Comparison of ENCODE assay signal across 8 mouse cellular contexts in genomic region chr2:34784085-34784484, GRCm38 (mm10). TPM values are rescaled to one million over a fixed set of nuclear protein-coding genes. Genes with fewer than 3 reads are reported as not detected.
A peak's percentile ranks its signal among the peaks of the same experiment; 100 is the strongest.
DNase-seq lines count a peak whose midpoint lies in the region; ATAC-seq and TF ChIP-seq lines count a peak whose summit lies in the region.

No protein-coding gene starts in this region.

- no peak overlapping the region for H3K4me3 ChIP-seq in kidney, embryonic 15.5 days (replicated peaks)
- no peak overlapping the region for H3K4me3 ChIP-seq in ES-Bruce4 (ENCODE audit: low read depth, low read length)
- H3K4me3 ChIP-seq in lung, embryonic 14.5 days (ENCODE audit: low read depth, low read length): no peak overlapping the region
- no peak overlapping the region for H3K4me3 ChIP-seq in stomach, postnatal 0 days (ENCODE audit: low read depth, low read length)

- peak; percentile 33 for DNase-seq in kidney, adult 11 months
- DNase-seq in brain, adult 2 months (ENCODE audit: low read depth, low spot score): peak; percentile 51
- DNase-seq in heart, postnatal 14 days: peak; percentile 41 to 57
- peak; percentile 71 for DNase-seq in lung, embryonic 14.5 days
- peak; percentile 61 for DNase-seq in stomach, postnatal 0 days (ENCODE audit: low spot score)
- no peak for DNase-seq in layer of hippocampus, adult 9-11 months

- H3K9me3 ChIP-seq in kidney, embryonic 15.5 days (replicated peaks): no peaks in the 10 kb centered on the region
- H3K9me3 ChIP-seq in ES-Bruce4 (replicated peaks; ENCODE audit: control insufficient read depth, insufficient read depth, low read length, poor library complexity, severe bottlenecking): no peaks in the 10 kb centered on the region
- no peaks in the 10 kb centered on the region for H3K9me3 ChIP-seq in lung, embryonic 14.5 days (ENCODE audit: low read depth, low read length)
- H3K9me3 ChIP-seq in stomach, postnatal 0 days (ENCODE audit: control insufficient read depth, low read length): no peaks in the 10 kb centered on the region

- no peak overlapping the region for H3K9ac ChIP-seq in kidney, embryonic 15.5 days
- H3K9ac ChIP-seq in ES-Bruce4 (ENCODE audit: low read depth, poor library complexity, severe bottlenecking): no peak overlapping the region
- no peak overlapping the region for H3K9ac ChIP-seq in lung, embryonic 14.5 days
- no peak overlapping the region for H3K9ac ChIP-seq in stomach, postnatal 0 days (ENCODE audit: low read length)

- H3K4me1 ChIP-seq in kidney, embryonic 15.5 days: no peaks in the 10 kb centered on the region
- H3K4me1 ChIP-seq in ES-Bruce4 (ENCODE audit: control insufficient read depth, insufficient read depth, low read length): no peaks in the 10 kb centered on the region
- H3K4me1 ChIP-seq in lung, embryonic 14.5 days (ENCODE audit: insufficient read depth): no peaks in the 10 kb centered on the region
- H3K4me1 ChIP-seq in stomach, postnatal 0 days (replicated peaks; ENCODE audit: control insufficient read depth, insufficient read depth): no peaks in the 10 kb centered on the region

- intact Hi-C loops in heart, postnatal 14 days (cut with DNase I): loop anchor here (2.0 to 10.0 kb wide), 4 partner anchors 68 to 321 kb away; partner anchors contain the start of genes AI182371 and Cntrl

- WGBS in kidney, embryonic 15.5 days: 87% methylated on average over 2 of the region's 2 CpGs
- WGBS in lung, embryonic 14.5 days: 81% methylated on average over 2 of the region's 2 CpGs
- WGBS in stomach, postnatal 0 days: 75% methylated on average over 2 of the region's 2 CpGs

- H3K27me3 ChIP-seq in kidney, embryonic 15.5 days: no peaks in the 10 kb centered on the region
- no peaks in the 10 kb centered on the region for H3K27me3 ChIP-seq in ES-Bruce4 (ENCODE audit: control insufficient read depth, insufficient read depth, low read length, poor library complexity, severe bottlenecking)
- no peaks in the 10 kb centered on the region for H3K27me3 ChIP-seq in lung, embryonic 14.5 days (ENCODE audit: insufficient read depth, low read length)
- no peaks in the 10 kb centered on the region for H3K27me3 ChIP-seq in stomach, postnatal 0 days (ENCODE audit: control insufficient read depth, insufficient read depth, low read length)

- TF ChIP-seq EP300 in ES-Bruce4 (IDR thresholded peaks at IDR 0.05; ENCODE audit: insufficient read depth, low read depth, low read length): no peak
- no peak for TF ChIP-seq EP300 in stomach, postnatal 0 days (optimal IDR thresholded peaks at IDR 0.05)

- no peak for ATAC-seq in kidney, embryonic 15.5 days (replicated peaks; ENCODE audit: low FRiP score)
- ATAC-seq in lung, embryonic 14.5 days (ENCODE audit: insufficient read depth): no peak
- no peak for ATAC-seq in stomach, postnatal 0 days (ENCODE audit: low FRiP score, low TSS enrichment)

- no peak for TF ChIP-seq POLR2A in ES-Bruce4 (IDR thresholded peaks at IDR 0.05; ENCODE audit: insufficient read depth, low read length)

- H3K36me3 ChIP-seq in kidney, embryonic 15.5 days: peaks cover 79% of the 10 kb centered on the region
- peaks cover 18% of the 10 kb centered on the region for H3K36me3 ChIP-seq in ES-Bruce4 (ENCODE audit: control insufficient read depth, insufficient read depth, low read length, poor library complexity, severe bottlenecking)
- H3K36me3 ChIP-seq in lung, embryonic 14.5 days (ENCODE audit: insufficient read depth): peaks cover 70% of the 10 kb centered on the region
- H3K36me3 ChIP-seq in stomach, postnatal 0 days (ENCODE audit: control insufficient read depth, insufficient read depth, low read length): peaks cover 8% of the 10 kb centered on the region; the same call in 1 of the 2 replicates

- no peak overlapping the region for H3K4me2 ChIP-seq in kidney, embryonic 15.5 days
- no peak overlapping the region for H3K4me2 ChIP-seq in lung, embryonic 14.5 days
- H3K4me2 ChIP-seq in stomach, postnatal 0 days (replicated peaks; ENCODE audit: low read depth): no peak overlapping the region

- peak; percentile 87 for TF ChIP-seq CTCF in ES-Bruce4 (IDR thresholded peaks at IDR 0.05; ENCODE audit: low read depth, low read length)
- TF ChIP-seq CTCF in lung, embryonic 14.5 days (IDR thresholded peaks at IDR 0.05; ENCODE audit: low read depth): peak; percentile 85
- TF ChIP-seq CTCF in stomach, postnatal 0 days (IDR thresholded peaks at IDR 0.05; ENCODE audit: low read depth): peak; percentile 89

- no peak overlapping the region for H3K27ac ChIP-seq in kidney, embryonic 15.5 days
- H3K27ac ChIP-seq in ES-Bruce4 (ENCODE audit: insufficient read depth, low read length): no peak overlapping the region
- no peak overlapping the region; the same call in 1 of the 2 replicates for H3K27ac ChIP-seq in lung, embryonic 14.5 days (ENCODE audit: low read depth)
- H3K27ac ChIP-seq in stomach, postnatal 0 days (replicated peaks): no peak overlapping the region

RNA-seq across cellular contexts. Expression of gene Hspa5, which starts 12.3 kb away (rescaled TPM):
- 989 and 1,038 TPM in 2 replicates for polyA plus RNA-seq in kidney, embryonic 15.5 days (2015; fragmentation: Nextera tagmentation; extraction: Ambion mirVana)
- polyA plus RNA-seq in ES-Bruce4 (2011; ENCODE audit: insufficient read depth, insufficient read length, low read depth, missing spikeins): 504 and 519 TPM in 2 replicates
- 100 to 1,000 TPM; 383 to 477 TPM for total RNA-seq in heart, postnatal 14 days (2021)
- polyA plus RNA-seq in lung, embryonic 14.5 days (2014; fragmentation: Nextera tagmentation; extraction: Ambion mirVana): 981 and 1,088 TPM in 2 replicates
- 767 and 830 TPM in 2 replicates for polyA plus RNA-seq in stomach, postnatal 0 days (2015; fragmentation: Nextera tagmentation; extraction: Ambion mirVana)

RNA-seq across cellular contexts. Expression of gene Rabepk, which starts 15.6 kb away (rescaled TPM):
- 36.3 and 42.8 TPM in 2 replicates for polyA plus RNA-seq in kidney, embryonic 15.5 days (2015; fragmentation: Nextera tagmentation; extraction: Ambion mirVana)
- polyA plus RNA-seq in ES-Bruce4 (2011; ENCODE audit: insufficient read depth, insufficient read length, low read depth, missing spikeins): 32.9 TPM in 2 replicates
- total RNA-seq in heart, postnatal 14 days (2021): 10 to 100 TPM in 1 of 2 experiments, 1 to 10 TPM in 1; 9.3 to 13.1 TPM
- polyA plus RNA-seq in lung, embryonic 14.5 days (2014; fragmentation: Nextera tagmentation; extraction: Ambion mirVana): 39.6 and 45.0 TPM in 2 replicates
- polyA plus RNA-seq in stomach, postnatal 0 days (2015; fragmentation: Nextera tagmentation; extraction: Ambion mirVana): 23.5 and 24.6 TPM in 2 replicates

RNA-seq across cellular contexts. Expression of gene Gapvd1, which starts 29.1 kb away (rescaled TPM):
- 81.3 and 84.6 TPM in 2 replicates for polyA plus RNA-seq in kidney, embryonic 15.5 days (2015; fragmentation: Nextera tagmentation; extraction: Ambion mirVana)
- polyA plus RNA-seq in ES-Bruce4 (2011; ENCODE audit: insufficient read depth, insufficient read length, low read depth, missing spikeins): 86.3 and 92.7 TPM in 2 replicates
- 10 to 100 TPM; 43.8 to 45.4 TPM for total RNA-seq in heart, postnatal 14 days (2021)
- polyA plus RNA-seq in lung, embryonic 14.5 days (2014; fragmentation: Nextera tagmentation; extraction: Ambion mirVana): 84.4 and 91.7 TPM in 2 replicates
- polyA plus RNA-seq in stomach, postnatal 0 days (2015; fragmentation: Nextera tagmentation; extraction: Ambion mirVana): 40.9 and 41.3 TPM in 2 replicates

RNA-seq across cellular contexts. Expression of gene Fbxw2, which starts 42.0 kb away (rescaled TPM):
- 79.3 and 82.0 TPM in 2 replicates for polyA plus RNA-seq in kidney, embryonic 15.5 days (2015; fragmentation: Nextera tagmentation; extraction: Ambion mirVana)
- polyA plus RNA-seq in ES-Bruce4 (2011; ENCODE audit: insufficient read depth, insufficient read length, low read depth, missing spikeins): 74.5 and 82.0 TPM in 2 replicates
- 10 to 100 TPM; 60.1 to 61.1 TPM for total RNA-seq in heart, postnatal 14 days (2021)
- polyA plus RNA-seq in lung, embryonic 14.5 days (2014; fragmentation: Nextera tagmentation; extraction: Ambion mirVana): 73.8 and 77.5 TPM in 2 replicates
- polyA plus RNA-seq in stomach, postnatal 0 days (2015; fragmentation: Nextera tagmentation; extraction: Ambion mirVana): 54.2 and 56.3 TPM in 2 replicates

RNA-seq across cellular contexts. Expression of gene Gm34653, which starts 48.7 kb away (rescaled TPM):
- polyA plus RNA-seq in kidney, embryonic 15.5 days (2015; fragmentation: Nextera tagmentation; extraction: Ambion mirVana): 0.16 TPM in 1 of 2 replicates, not detected in the other
- polyA plus RNA-seq in ES-Bruce4 (2011; ENCODE audit: insufficient read depth, insufficient read length, low read depth, missing spikeins): 4.6 and 4.7 TPM in 2 replicates
- total RNA-seq in heart, postnatal 14 days (2021): not detected
- not detected in 2 replicates for polyA plus RNA-seq in lung, embryonic 14.5 days (2014; fragmentation: Nextera tagmentation; extraction: Ambion mirVana)
- polyA plus RNA-seq in stomach, postnatal 0 days (2015; fragmentation: Nextera tagmentation; extraction: Ambion mirVana): not detected in 2 replicates
